Mouse (Mus musculus) B cell, adult 67 days (primary cell): Measurements from ENCODE around the gene Rabif. TPM values are rescaled to one million over a fixed set of nuclear protein-coding genes. Genes with fewer than 3 reads are reported as not detected.

ENCODE experiments used
- total RNA-seq, 2 experiments: library from RNA; stranded (reverse); gene quantifications; 4 replicates each; pipeline ENCODE4 v1.2.4; 2023

Rabif gene
- 10 to 100 TPM; 23.6 to 26.5 TPM for total RNA-seq

GRCm38 (mm10) chr1:134494428-134495215 is at the start of gene Rabif:
Gene Rabif (plus strand): TSS chr1:134494648.

DNA sequence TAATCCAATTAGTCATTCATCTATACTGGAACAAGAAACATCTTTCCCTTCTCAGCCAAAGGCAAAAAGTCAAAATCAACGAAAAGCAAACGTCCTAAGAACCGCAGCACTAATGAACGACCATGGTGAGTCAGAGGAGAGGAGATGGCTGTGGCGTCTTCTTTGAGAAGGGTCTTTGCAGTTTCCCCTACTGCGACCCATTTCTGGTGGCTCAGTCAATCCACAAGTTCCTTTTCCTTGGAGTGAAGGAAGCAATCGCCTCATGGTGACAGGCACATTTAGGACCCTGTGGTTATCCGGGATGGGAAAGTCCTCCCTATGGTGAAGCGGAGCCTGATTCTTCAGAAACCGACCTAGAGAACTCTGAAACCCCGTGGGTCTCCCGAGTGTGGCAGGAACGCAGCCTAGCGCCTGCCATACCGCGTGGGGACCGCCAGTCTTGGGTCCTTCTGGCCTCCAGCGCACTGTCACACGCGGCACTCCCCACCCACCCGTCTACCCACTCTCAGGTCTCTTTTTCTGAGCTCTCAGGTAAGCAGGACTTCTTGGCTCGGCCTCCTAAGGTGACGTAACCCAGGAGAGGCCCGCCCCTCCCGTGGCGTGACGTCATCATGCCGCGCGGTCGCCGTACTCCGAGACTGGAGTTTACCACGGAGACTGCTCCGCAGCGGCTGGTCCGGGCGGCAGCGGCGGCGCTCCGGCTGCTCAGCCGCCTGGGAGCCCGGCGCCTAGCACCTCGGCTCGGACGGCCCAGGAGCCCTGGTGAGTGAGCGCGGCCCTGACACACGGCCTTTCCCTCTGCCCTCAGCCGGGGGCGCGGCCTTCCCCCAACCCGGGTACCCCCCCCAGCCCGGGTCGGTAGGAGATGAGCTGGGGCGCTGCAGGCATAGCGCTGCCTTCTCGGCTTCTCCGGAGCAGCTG is 39.3 kb upstream of the Rabif start, which contains the start of gene Klhl12:
Gene Klhl12, plus strand, starts transcription at position 628 of the 921 bp plus-strand sequence.

GRCm38 (mm10) chr1:134549632-134550132 is 55.2 kb downstream of the Rabif start, which contains the start of gene Mgat4e:
Gene Mgat4e (minus strand): TSS chr1:134549682.

Other genes with a start within 250 kb of the Rabif start
- gene Myog, start 204.7 kb upstream of the Rabif start, total RNA-seq: not detected
- under 1 TPM; 0.52 to 0.71 TPM for gene Ppfia4, start 161.7 kb upstream of the Rabif start, total RNA-seq
- gene Tmem183a, start 132.7 kb upstream of the Rabif start, total RNA-seq: 10 to 100 TPM; 74.1 to 76.0 TPM
- gene 4933406M09Rik, start 108.7 kb upstream of the Rabif start, total RNA-seq: not detected
- gene Cyb5r1, start 89.1 kb upstream of the Rabif start, total RNA-seq: 10 to 100 TPM in 1 of 2 experiments, 1 to 10 TPM in 1; 7.0 to 11.1 TPM
- 10 to 100 TPM; 72.1 to 76.9 TPM for gene Adipor1, start 79.3 kb upstream of the Rabif start, total RNA-seq
- gene Klhl12, start 39.1 kb upstream of the Rabif start, total RNA-seq: 10 to 100 TPM; 34.0 to 42.7 TPM
- gene Mgat4e, start 55.0 kb downstream of the Rabif start, total RNA-seq: not detected
- 10 to 100 TPM; 44.8 to 45.4 TPM for gene Kdm5b, start 65.5 kb downstream of the Rabif start, total RNA-seq
- gene Syt2, start 152.0 kb downstream of the Rabif start, total RNA-seq: not detected